Mouse (Mus musculus) liver, adult 2 months (tissue): ENCODE measurements around the gene Krt39.

ENCODE experiments used
- CTCF ChIP-seq: fragments of 200-500 bp; IDR thresholded peaks from 2 replicates; pipeline ENCODE4 v1.5.1; 2011; ENCODE audit warnings: low read depth, low read length, control low read depth
- POLR2A ChIP-seq: fragments of 200-500 bp; IDR thresholded peaks from 2 replicates; pipeline ENCODE4 v1.6.1; 2011; ENCODE audit warnings: low read length, control low read depth; ENCODE audit not compliant: insufficient read depth; ENCODE audit errors: extremely low read depth

GRCm38 (mm10) chr11:99468566-99468965, 52.6 kb downstream of the Krt39 start:
- TF ChIP-seq CTCF, result no peak
- TF ChIP-seq POLR2A, result no peak
